Mouse (Mus musculus) liver, adult 2 months (tissue): ENCODE data around the gene Brpf1. TPM values are rescaled to one million over a fixed set of nuclear protein-coding genes. Genes with fewer than 3 reads are reported as not detected.

ENCODE experiments used
- DNase-seq: peaks from one replicate; pipeline ENCODE4 v3.0.0-alpha.2; 2011; ENCODE audit warnings: low read depth, low spot score; ENCODE audit errors: extremely low read depth
- H3K27ac ChIP-seq: fragments of 200-500 bp; replicated peaks from 2 replicates; pipeline ENCODE4 v1.5.1; 2012; ENCODE audit warnings: low read depth, mild to moderate bottlenecking, control low read depth, inconsistent platforms, low read length; ENCODE audit not compliant: insufficient read depth
- H3K27me3 ChIP-seq: fragments of 200-500 bp; 2 replicates; pipeline ENCODE4 v1.6.1; 2012; ENCODE audit warnings: mild to moderate bottlenecking, moderate library complexity, low read length, inconsistent platforms; ENCODE audit not compliant: control insufficient read depth, insufficient read depth
- H3K36me3 ChIP-seq: fragments of 200-500 bp; 2 replicates; pipeline ENCODE4 v1.6.1; 2012; ENCODE audit warnings: low read length, inconsistent platforms; ENCODE audit not compliant: control insufficient read depth, insufficient read depth
- H3K4me1 ChIP-seq: fragments of 200-500 bp; 2 replicates; pipeline ENCODE4 v1.6.1; 2011; ENCODE audit warnings: low read length; ENCODE audit not compliant: control insufficient read depth, insufficient read depth
- H3K4me3 ChIP-seq: fragments of 200-500 bp; 2 replicates; pipeline ENCODE4 v1.5.1; 2011; ENCODE audit warnings: low read depth, mild to moderate bottlenecking, control low read depth, low read length, moderate library complexity; ENCODE audit not compliant: insufficient read depth
- H3K79me2 ChIP-seq: fragments of 200-500 bp; 2 replicates; pipeline ENCODE4 v1.6.1; 2012; ENCODE audit warnings: inconsistent platforms, mild to moderate bottlenecking, low read length, moderate library complexity; ENCODE audit not compliant: control insufficient read depth, insufficient read depth
- H3K9ac ChIP-seq: fragments of 200-500 bp; 2 replicates; pipeline ENCODE4 v1.6.1; 2012; ENCODE audit warnings: low read depth, mild to moderate bottlenecking, control low read depth, inconsistent platforms, low read length
- CTCF ChIP-seq: fragments of 200-500 bp; IDR thresholded peaks from 2 replicates; pipeline ENCODE4 v1.5.1; 2011; ENCODE audit warnings: low read depth, low read length, control low read depth
- POLR2A ChIP-seq: fragments of 200-500 bp; IDR thresholded peaks from 2 replicates; pipeline ENCODE4 v1.6.1; 2011; ENCODE audit warnings: low read length, control low read depth; ENCODE audit not compliant: insufficient read depth; ENCODE audit errors: extremely low read depth
- WGBS: fragments of 180-500 bp; shearing (Covaris S2); methylation state at CpG from one replicate; pipeline ENCODE4 v1.1.7; 2018; 5-methylcytosine and 5-hydroxymethylcytosine counted together
- polyA plus RNA-seq: library from polyadenylated mRNA; depleted of rRNA; stranded (reverse); fragments of >200 nt; gene quantifications from 2 replicates; pipeline ENCODE4 v1.2.3, GENCODE M21; 2012
- total RNA-seq: library from RNA; depleted of rRNA; stranded (reverse); fragments of >200 nt; gene quantifications from 2 replicates; pipeline ENCODE4 v1.2.3, GENCODE M21; 2014

Brpf1 gene
- total and polyA plus RNA-seq, 2 experiments, result 5.4 to 10.2 TPM

DNA sequence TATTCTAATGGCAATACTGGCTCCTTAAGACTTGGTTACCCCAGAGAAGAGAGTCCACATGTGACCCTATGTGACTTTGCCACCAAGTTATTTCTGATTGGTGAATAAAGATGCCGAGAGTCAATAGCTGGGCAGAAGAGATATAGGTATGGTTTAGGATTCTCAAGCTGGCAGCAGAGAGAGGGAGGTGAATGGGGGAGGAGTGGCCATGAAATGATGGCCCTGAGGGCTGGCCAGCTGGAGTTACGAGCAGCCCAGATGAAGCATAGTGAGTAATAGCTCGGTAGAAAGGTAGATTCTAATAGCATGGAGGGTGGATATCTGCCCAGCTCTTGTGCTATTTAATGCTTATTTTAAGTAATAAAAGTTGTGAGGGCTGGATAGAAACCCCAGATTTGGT is 45.9 kb downstream of the Brpf1 start:
- no peak for DNase-seq
- Histone ChIP-seq H3K36me3 (no peaks in the 10 kb centered on the region), H3K4me1 (peaks cover 1% of the 10 kb centered on the region; the same call in 1 of the 2 replicates), H3K9ac (no peak overlapping the region), H3K4me3 (no peak overlapping the region), H3K27me3 (no peaks in the 10 kb centered on the region), H3K27ac (no peak overlapping the region), H3K79me2 (no peaks in the 10 kb centered on the region)
- TF ChIP-seq POLR2A (no peak), CTCF (no peak)
- WGBS, result 80% methylated on average over 3 of the region's 3 CpGs

DNA sequence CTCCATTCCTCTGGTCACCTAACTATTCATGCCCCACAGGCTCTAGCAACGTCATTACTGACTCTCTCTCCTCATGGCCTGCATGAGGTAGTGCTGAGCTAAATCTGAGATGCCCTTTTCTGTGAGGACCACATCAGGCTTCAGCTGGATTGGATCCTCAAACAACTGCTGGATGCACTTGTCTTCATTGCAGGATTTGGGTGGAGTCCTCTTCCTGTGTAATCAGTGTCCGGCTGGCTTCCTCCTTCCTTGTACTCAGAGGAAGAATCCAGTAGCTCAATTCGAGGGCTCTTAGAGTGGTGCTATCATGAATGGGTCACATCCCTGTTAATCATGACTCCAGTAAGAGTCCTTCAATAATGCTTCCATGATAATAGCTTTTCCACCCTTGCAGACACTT is 46.8 kb downstream of the Brpf1 start:
- no peak for DNase-seq
- Histone ChIP-seq H3K27ac (no peak overlapping the region), H3K4me3 (no peak overlapping the region), H3K9ac (no peak overlapping the region), H3K4me1 (peaks cover 1% of the 10 kb centered on the region; the same call in 1 of the 2 replicates), H3K27me3 (no peaks in the 10 kb centered on the region), H3K79me2 (no peaks in the 10 kb centered on the region), H3K36me3 (no peaks in the 10 kb centered on the region)
- 72% methylated on average over 3 of the region's 3 CpGs for WGBS
- TF ChIP-seq CTCF, result no peak
- TF ChIP-seq POLR2A, result no peak

- no peak overlapping the region for H3K27ac ChIP-seq
- WGBS, result 82% methylated on average over 4 of the region's 4 CpGs
- TF ChIP-seq CTCF (no peak), POLR2A (no peak)
- no peak for DNase-seq
- no peaks in the 10 kb centered on the region for H3K27me3 ChIP-seq
- no peak overlapping the region for H3K9ac ChIP-seq
- H3K79me2 ChIP-seq, result no peaks in the 10 kb centered on the region
- no peak overlapping the region for H3K4me3 ChIP-seq
- peaks cover 3% of the 10 kb centered on the region for H3K4me1 ChIP-seq
- no peaks in the 10 kb centered on the region for H3K36me3 ChIP-seq
Measured at GRCm38 (mm10) chr6:113361476-113361875, 54.5 kb downstream of the Brpf1 start.

DNA sequence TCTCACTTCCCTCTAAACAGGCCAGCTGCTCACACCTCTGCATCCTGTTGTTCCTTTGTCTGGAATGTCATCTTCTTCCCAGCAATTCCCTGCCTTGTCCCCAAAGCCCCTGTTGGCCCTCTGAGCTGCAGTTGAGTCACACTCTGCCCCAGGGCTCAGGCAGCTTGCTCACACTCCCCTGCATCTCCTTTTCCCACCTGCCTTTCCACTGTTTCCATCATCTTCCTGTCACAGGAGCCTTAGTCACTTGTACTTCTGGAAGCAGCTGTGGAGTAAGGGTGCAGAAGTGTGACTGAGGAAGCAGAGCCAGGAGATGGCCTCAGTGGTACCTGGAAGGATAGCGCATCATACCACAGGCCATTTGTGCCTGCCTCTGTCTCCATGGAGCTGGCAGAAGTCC is 55.3 kb downstream of the Brpf1 start:
- Histone ChIP-seq H3K4me1 (peaks cover 3% of the 10 kb centered on the region), H3K36me3 (no peaks in the 10 kb centered on the region), H3K27me3 (no peaks in the 10 kb centered on the region), H3K9ac (no peak overlapping the region), H3K79me2 (no peaks in the 10 kb centered on the region), H3K27ac (no peak overlapping the region), H3K4me3 (no peak overlapping the region)
- 96% methylated on average over 1 of the region's 1 CpGs for WGBS
- TF ChIP-seq POLR2A (no peak), CTCF (no peak)
- no peak for DNase-seq

GRCm38 (mm10) chr6:113364518-113365135 is 57.7 kb downstream of the Brpf1 start:
- TF ChIP-seq POLR2A (no peak), CTCF (no peak)
- no peak overlapping the region for H3K4me3 ChIP-seq
- H3K4me1 ChIP-seq, result peaks cover 3% of the 10 kb centered on the region
- H3K27me3 ChIP-seq, result no peaks in the 10 kb centered on the region
- no peak overlapping the region for H3K9ac ChIP-seq
- peaks cover 8% of the 10 kb centered on the region for H3K36me3 ChIP-seq
- H3K27ac ChIP-seq, result no peak overlapping the region
- WGBS, result 50% methylated on average over 8 of the region's 8 CpGs
- no peaks in the 10 kb centered on the region for H3K79me2 ChIP-seq
- no peak for DNase-seq

GRCm38 (mm10) chr6:113366639-113367038 is 59.7 kb downstream of the Brpf1 start:
- Histone ChIP-seq H3K27ac (no peak overlapping the region), H3K4me1 (peaks cover 3% of the 10 kb centered on the region), H3K9ac (no peak overlapping the region), H3K36me3 (peaks cover 10% of the 10 kb centered on the region), H3K27me3 (no peaks in the 10 kb centered on the region), H3K4me3 (no peak overlapping the region), H3K79me2 (no peaks in the 10 kb centered on the region)
- TF ChIP-seq POLR2A, result no peak
- no peak for TF ChIP-seq CTCF
- no peak for DNase-seq
- WGBS, result 95% methylated on average over 6 of the region's 6 CpGs
